Mouse (Mus musculus): ENCODE measurements at regions not wholly inside any gene's neighbourhood (a gene's known extent, or its start where the extent isn't known, plus 50 kb on each side); places are given as distances from the start of the nearest gene placed in this dataset.
A peak's percentile ranks its signal among the peaks of the same experiment; 100 is the strongest.

GRCm38 (mm10) chr1:17838408-17839022, 307.2 kb downstream of the Crisp4 start:
- Histone ChIP-seq H3K4me3 (replicated peaks) (no peak overlapping the region), H3K27me3 (no peaks in the 10 kb centered on the region), H3K9ac (no peak overlapping the region), H3K4me2 (peak overlapping the region; percentile 2; the same call in 1 of the 2 replicates), H3K36me3 (replicated peaks) (no peaks in the 10 kb centered on the region), H3K9me3 (no peaks in the 10 kb centered on the region), H3K4me1 (no peaks in the 10 kb centered on the region), H3K27ac (no peak overlapping the region)
- peak; percentile 96 for ATAC-seq (ENCODE audit: low FRiP score)
- 58% methylated on average over 6 of the region's 6 CpGs for WGBS

- no peaks in the 10 kb centered on the region for H3K4me1 ChIP-seq
- H3K27me3 ChIP-seq = no peaks in the 10 kb centered on the region
- no peaks in the 10 kb centered on the region for H3K9me3 ChIP-seq
- H3K4me3 ChIP-seq (replicated peaks) = no peak overlapping the region
- H3K27ac ChIP-seq = no peak overlapping the region
- H3K9ac ChIP-seq = no peak overlapping the region
- no peak overlapping the region for H3K4me2 ChIP-seq
- no peaks in the 10 kb centered on the region for H3K36me3 ChIP-seq (replicated peaks)
- 89% methylated on average over 2 of the region's 2 CpGs for WGBS
- ATAC-seq (ENCODE audit: low FRiP score) = no peak
Observed at GRCm38 (mm10) chr1:17825860-17826259, 319.8 kb downstream of the Crisp4 start.
